Mouse (Mus musculus): ENCODE measurements around the gene Gna14. TPM values are rescaled to one million over a fixed set of nuclear protein-coding genes. Genes with fewer than 3 reads are reported as not detected.

Gna14 gene
- polyA plus RNA-seq, 1 experiment from 2014 or later = 0.48 TPM

DNA sequence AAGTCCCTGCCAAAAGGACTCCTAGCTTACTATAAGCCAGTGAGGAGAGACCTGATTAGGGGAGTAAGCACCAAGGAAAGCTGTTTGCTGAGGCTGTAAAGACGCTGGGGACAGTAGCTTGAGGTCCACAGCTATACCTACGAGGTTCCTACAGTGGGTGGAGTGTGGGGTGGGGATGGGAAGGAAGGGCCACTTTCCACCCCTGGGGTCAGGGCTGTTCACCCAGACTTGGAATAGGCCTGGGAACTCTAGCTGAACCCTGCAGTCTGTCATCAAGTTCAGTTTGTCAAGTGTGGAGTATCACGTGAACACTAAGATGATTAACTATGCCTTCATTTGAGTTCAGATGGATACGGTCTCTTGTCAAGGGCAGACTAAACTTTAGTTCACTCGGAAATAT is 2.3 kb downstream of the Gna14 start:
- WGBS = 39% methylated on average over 5 of the region's 5 CpGs
- no peaks in the 10 kb centered on the region for H3K36me3 ChIP-seq
- H3K4me3 ChIP-seq = no peak overlapping the region
- H3K9me3 ChIP-seq (replicated peaks) = no peaks in the 10 kb centered on the region
- no peak for DNase-seq (ENCODE audit: low spot score)
- no peak overlapping the region for H3K27ac ChIP-seq
- H3K27me3 ChIP-seq (ENCODE audit: low read depth, poor library complexity, severe bottlenecking) = peaks cover 54% of the 10 kb centered on the region
- H3K4me1 ChIP-seq = peaks cover 47% of the 10 kb centered on the region

DNA sequence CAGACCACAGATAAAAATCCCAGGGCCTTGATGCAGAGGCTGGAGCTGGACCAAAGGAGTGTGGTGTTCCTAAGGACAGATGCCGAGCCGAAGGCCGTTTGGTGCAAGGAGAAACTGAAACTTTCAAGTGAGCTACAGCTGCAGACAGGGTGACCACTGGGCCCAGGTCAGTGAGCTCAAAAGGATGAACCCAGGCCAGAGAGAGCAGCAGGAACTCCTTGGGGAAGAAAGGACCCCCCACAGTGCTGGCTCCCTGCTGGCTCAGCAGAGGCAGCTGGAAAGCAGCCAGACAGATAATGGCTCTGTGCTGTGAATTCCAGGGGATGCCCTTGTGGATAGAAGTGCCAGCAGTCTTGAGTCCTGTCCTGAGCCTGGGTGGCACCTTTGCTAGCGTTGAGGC is 3.7 kb downstream of the Gna14 start:
- Histone ChIP-seq H3K36me3 (no peaks in the 10 kb centered on the region), H3K9me3 (replicated peaks) (no peaks in the 10 kb centered on the region), H3K4me3 (no peak overlapping the region), H3K27me3 (ENCODE audit: low read depth, poor library complexity, severe bottlenecking) (peaks cover 51% of the 10 kb centered on the region), H3K4me1 (peaks cover 47% of the 10 kb centered on the region), H3K27ac (no peak overlapping the region)
- peak; percentile 36 for DNase-seq (ENCODE audit: low spot score)
- 60% methylated on average over 4 of the region's 4 CpGs for WGBS

DNA sequence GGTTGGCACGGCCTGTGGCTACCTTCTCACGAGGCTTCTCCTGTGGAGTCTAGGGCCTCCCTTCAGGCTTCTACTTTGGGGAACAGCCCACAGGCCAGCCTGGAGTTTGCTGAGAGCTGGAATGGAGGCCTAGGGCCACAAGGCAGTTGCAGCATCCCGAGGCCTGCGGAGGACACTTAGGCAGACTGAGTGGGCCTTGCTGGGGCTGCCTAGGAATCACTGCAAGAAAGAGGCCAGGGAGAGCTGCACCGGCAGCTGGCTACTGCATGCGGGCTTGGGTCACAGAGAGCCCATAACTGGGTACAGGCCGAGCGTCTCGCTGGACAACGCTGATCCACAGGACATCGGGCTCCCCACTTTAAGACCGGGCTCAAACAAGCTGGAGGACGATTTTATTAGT is 4.3 kb downstream of the Gna14 start:
- peak overlapping the region; percentile 2; the same call in 1 of the 2 replicates for H3K27ac ChIP-seq
- H3K9me3 ChIP-seq (replicated peaks) = no peaks in the 10 kb centered on the region
- peaks cover 47% of the 10 kb centered on the region for H3K4me1 ChIP-seq
- H3K27me3 ChIP-seq (ENCODE audit: low read depth, poor library complexity, severe bottlenecking) = peaks cover 45% of the 10 kb centered on the region
- 51% methylated on average over 13 of the region's 13 CpGs for WGBS
- peak; percentile 34 for DNase-seq (ENCODE audit: low spot score)
- H3K36me3 ChIP-seq = no peaks in the 10 kb centered on the region
- H3K4me3 ChIP-seq = no peak overlapping the region

GRCm38 (mm10) chr19:16441329-16441728 is 5.8 kb downstream of the Gna14 start:
- WGBS = 95% methylated on average over 6 of the region's 6 CpGs

DNA sequence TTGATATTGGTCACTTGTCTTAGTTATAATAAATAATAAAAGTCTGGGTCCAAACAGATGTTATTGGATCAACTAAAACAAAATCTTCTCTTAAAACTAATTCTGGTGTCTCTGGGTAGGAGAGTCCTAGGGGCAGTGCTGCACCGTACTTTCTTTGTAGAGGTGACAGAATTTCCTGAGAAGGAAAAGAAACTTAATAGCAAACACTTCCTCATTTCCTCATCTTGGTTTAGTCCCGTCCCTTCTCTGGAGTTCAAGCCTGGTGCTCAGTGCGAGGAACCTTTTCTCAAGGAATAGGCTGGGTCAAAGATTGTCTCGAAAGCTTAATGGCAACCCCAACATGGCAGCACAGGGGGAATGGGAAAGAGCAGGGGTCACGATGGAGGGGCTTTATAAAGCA is 7.8 kb downstream of the Gna14 start:
- Histone ChIP-seq H3K27ac (no peak overlapping the region), H3K27me3 (ENCODE audit: low read depth, poor library complexity, severe bottlenecking) (peaks cover 10% of the 10 kb centered on the region; the same call in 1 of the 2 replicates), H3K36me3 (no peaks in the 10 kb centered on the region), H3K9me3 (replicated peaks) (no peaks in the 10 kb centered on the region), H3K4me3 (no peak overlapping the region), H3K4me1 (peaks cover 13% of the 10 kb centered on the region)
- WGBS = 85% methylated on average over 5 of the region's 5 CpGs
- no peak for DNase-seq (ENCODE audit: low spot score)

More at GRCm38 (mm10) chr19:16441329-16441728, 5.8 kb downstream of the Gna14 start:
- Histone ChIP-seq H3K27ac (no peak overlapping the region), H3K4me1 (peaks cover 33% of the 10 kb centered on the region), H3K27me3 (ENCODE audit: low read depth, poor library complexity, severe bottlenecking) (peaks cover 30% of the 10 kb centered on the region), H3K4me3 (no peak overlapping the region), H3K36me3 (no peaks in the 10 kb centered on the region), H3K9me3 (replicated peaks) (no peaks in the 10 kb centered on the region)
- no peak for DNase-seq (ENCODE audit: low spot score)

DNA sequence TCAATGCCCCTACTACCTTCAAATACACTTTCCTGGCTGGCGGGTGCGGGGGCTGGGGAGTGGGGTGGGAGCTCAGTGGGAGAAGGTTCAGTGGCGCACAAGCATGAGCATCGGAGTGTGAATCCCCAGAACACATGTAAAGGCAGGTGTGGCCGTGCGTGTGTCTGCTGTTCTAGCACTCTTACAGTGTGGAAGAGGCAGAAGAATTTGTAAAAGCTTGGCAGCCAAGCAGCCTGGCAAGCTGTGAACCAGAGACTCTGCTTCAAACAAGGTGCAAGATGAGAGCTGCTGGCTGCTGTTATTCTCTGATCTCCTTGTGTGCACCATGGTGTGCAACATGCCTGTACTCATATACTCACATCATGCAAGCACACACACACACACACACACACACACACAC is 11.1 kb downstream of the Gna14 start:
- Histone ChIP-seq H3K27me3 (ENCODE audit: low read depth, poor library complexity, severe bottlenecking) (no peaks in the 10 kb centered on the region), H3K4me3 (no peak overlapping the region), H3K4me1 (no peaks in the 10 kb centered on the region), H3K27ac (no peak overlapping the region), H3K36me3 (no peaks in the 10 kb centered on the region), H3K9me3 (replicated peaks) (no peaks in the 10 kb centered on the region)
- 93% methylated on average over 6 of the region's 6 CpGs for WGBS
- no peak for DNase-seq (ENCODE audit: low spot score)

GRCm38 (mm10) chr19:16447832-16448621 is 12.5 kb downstream of the Gna14 start:
- 92% methylated on average over 6 of the region's 6 CpGs for WGBS
- Histone ChIP-seq H3K27ac (no peak overlapping the region), H3K9me3 (replicated peaks) (no peaks in the 10 kb centered on the region), H3K27me3 (ENCODE audit: low read depth, poor library complexity, severe bottlenecking) (no peaks in the 10 kb centered on the region), H3K4me1 (no peaks in the 10 kb centered on the region), H3K4me3 (no peak overlapping the region), H3K36me3 (no peaks in the 10 kb centered on the region)
- no peak for DNase-seq (ENCODE audit: low spot score)

DNA sequence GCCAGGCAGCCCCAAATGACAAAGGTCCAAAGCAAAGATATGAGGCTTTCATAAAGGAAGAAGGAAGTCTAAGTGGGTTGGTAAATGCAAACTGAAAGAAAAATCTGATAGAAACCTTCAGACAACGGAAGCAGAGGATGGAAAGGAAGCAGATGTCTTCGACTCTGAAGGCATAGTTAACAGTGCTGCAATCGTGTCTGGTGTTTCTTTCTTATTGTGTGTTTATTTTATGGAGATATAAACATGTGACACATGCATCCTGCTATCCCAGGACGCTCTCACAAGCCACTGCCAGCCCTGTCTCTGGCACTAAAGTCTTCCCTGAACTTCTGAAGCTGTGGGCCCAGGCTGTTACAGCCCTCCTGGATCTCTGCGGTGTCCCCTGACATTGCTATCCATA is 13.2 kb downstream of the Gna14 start:
- Histone ChIP-seq H3K36me3 (no peaks in the 10 kb centered on the region), H3K4me1 (no peaks in the 10 kb centered on the region), H3K4me3 (no peak overlapping the region), H3K27ac (no peak overlapping the region), H3K9me3 (replicated peaks) (no peaks in the 10 kb centered on the region), H3K27me3 (ENCODE audit: low read depth, poor library complexity, severe bottlenecking) (no peaks in the 10 kb centered on the region)
- WGBS = 81% methylated on average over 5 of the region's 5 CpGs
- no peak for DNase-seq (ENCODE audit: low spot score)

DNA sequence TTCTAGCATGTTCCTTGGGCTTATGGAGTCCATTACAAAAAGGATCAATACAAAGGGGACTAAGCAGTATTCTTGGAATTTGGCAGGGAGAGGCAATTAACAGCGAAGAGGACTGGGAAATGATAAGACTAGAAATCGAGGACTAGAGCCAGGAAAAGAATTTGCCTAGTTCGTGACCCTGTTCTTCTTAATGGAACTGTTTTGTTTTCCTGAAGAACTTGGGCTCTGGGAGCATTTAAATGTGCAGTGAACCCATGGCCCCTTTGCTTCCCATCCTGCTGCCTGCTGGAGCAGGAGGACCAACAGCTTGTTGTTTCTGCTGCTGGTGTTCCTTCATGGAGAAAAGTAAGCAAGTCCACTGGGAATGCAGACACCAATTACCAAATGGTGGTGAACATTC is 15.3 kb downstream of the Gna14 start:
- DNase-seq (ENCODE audit: low spot score) = no peak
- Histone ChIP-seq H3K4me1 (no peaks in the 10 kb centered on the region), H3K9me3 (replicated peaks) (no peaks in the 10 kb centered on the region), H3K27ac (no peak overlapping the region), H3K4me3 (no peak overlapping the region), H3K36me3 (no peaks in the 10 kb centered on the region), H3K27me3 (ENCODE audit: low read depth, poor library complexity, severe bottlenecking) (no peaks in the 10 kb centered on the region)
- WGBS = 80% methylated on average over 3 of the region's 3 CpGs

GRCm38 (mm10) chr19:16456181-16456580 is 20.6 kb downstream of the Gna14 start:
- 83% methylated on average over 2 of the region's 2 CpGs for WGBS
- Histone ChIP-seq H3K4me3 (no peak overlapping the region), H3K9me3 (replicated peaks) (no peaks in the 10 kb centered on the region), H3K27ac (no peak overlapping the region), H3K4me1 (no peaks in the 10 kb centered on the region), H3K36me3 (no peaks in the 10 kb centered on the region), H3K27me3 (ENCODE audit: low read depth, poor library complexity, severe bottlenecking) (no peaks in the 10 kb centered on the region)
- no peak for DNase-seq (ENCODE audit: low spot score)

- Histone ChIP-seq H3K4me1 (no peaks in the 10 kb centered on the region), H3K27me3 (ENCODE audit: low read depth, poor library complexity, severe bottlenecking) (no peaks in the 10 kb centered on the region), H3K36me3 (no peaks in the 10 kb centered on the region), H3K4me3 (no peak overlapping the region), H3K27ac (no peak overlapping the region), H3K9me3 (replicated peaks) (no peaks in the 10 kb centered on the region)
- no peak for DNase-seq (ENCODE audit: low spot score)
- 90% methylated on average over 6 of the region's 6 CpGs for WGBS
These were observed 21.6 kb downstream of the Gna14 start for GRCm38 (mm10) chr19:16457127-16457526.

DNA sequence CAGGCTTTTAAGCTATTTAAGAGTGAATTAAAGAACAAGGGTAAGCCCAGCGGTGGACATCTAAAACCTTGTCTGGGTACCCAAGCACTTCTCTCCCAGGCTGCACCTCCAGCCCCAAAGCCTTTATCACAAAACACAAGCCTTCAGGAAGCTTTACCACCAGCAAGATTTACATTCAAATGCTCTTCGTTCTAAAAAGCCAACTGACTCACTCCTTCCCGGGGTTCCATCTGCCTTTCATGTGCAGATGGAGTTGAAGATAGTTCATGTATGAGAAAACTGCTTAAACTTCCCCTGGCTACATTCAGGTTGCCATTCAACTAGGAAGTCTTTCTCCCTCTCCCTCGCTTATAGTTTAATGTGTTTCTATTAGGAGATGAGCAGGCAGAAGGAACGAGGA is 23.8 kb downstream of the Gna14 start:
- Histone ChIP-seq H3K9me3 (replicated peaks) (no peaks in the 10 kb centered on the region), H3K36me3 (no peaks in the 10 kb centered on the region), H3K27ac (no peak overlapping the region), H3K4me1 (no peaks in the 10 kb centered on the region), H3K27me3 (ENCODE audit: low read depth, poor library complexity, severe bottlenecking) (no peaks in the 10 kb centered on the region), H3K4me3 (no peak overlapping the region)
- WGBS = 58% methylated on average over 5 of the region's 5 CpGs
- DNase-seq (ENCODE audit: low spot score) = no peak

- no peak for DNase-seq (ENCODE audit: low spot score)
- no peak overlapping the region for H3K4me3 ChIP-seq
- no peaks in the 10 kb centered on the region for H3K4me1 ChIP-seq
- no peaks in the 10 kb centered on the region for H3K9me3 ChIP-seq (replicated peaks)
- WGBS = 78% methylated on average over 6 of the region's 6 CpGs
- no peaks in the 10 kb centered on the region for H3K36me3 ChIP-seq
- no peak overlapping the region for H3K27ac ChIP-seq
- no peaks in the 10 kb centered on the region for H3K27me3 ChIP-seq (ENCODE audit: low read depth, poor library complexity, severe bottlenecking)
These were observed 24.7 kb downstream of the Gna14 start for GRCm38 (mm10) chr19:16460292-16460691.

DNA sequence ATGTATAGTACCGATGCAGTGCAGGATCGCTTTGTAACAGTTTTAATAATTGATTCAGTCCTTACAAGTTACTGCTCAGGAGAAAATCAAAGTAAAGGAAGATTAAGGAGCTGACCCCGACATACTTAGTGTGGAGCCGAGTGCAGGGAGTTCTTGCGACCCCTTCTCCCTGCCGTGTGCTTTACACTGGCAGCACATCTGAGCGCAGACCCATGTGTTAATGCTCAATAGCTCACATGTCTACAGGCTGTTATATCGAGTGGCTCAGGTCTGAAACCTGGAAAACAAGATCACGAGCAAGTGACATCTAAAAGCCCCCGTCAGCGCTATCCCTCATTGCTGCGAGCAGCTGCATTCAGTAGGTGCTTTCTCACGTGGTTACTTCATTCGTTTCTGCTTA is 25.3 kb downstream of the Gna14 start:
- no peaks in the 10 kb centered on the region for H3K27me3 ChIP-seq (ENCODE audit: low read depth, poor library complexity, severe bottlenecking)
- no peaks in the 10 kb centered on the region for H3K4me1 ChIP-seq
- H3K36me3 ChIP-seq = no peaks in the 10 kb centered on the region
- H3K27ac ChIP-seq = no peak overlapping the region
- WGBS = 91% methylated on average over 14 of the region's 14 CpGs
- DNase-seq (ENCODE audit: low spot score) = no peak
- no peak overlapping the region for H3K4me3 ChIP-seq
- H3K9me3 ChIP-seq (replicated peaks) = no peaks in the 10 kb centered on the region
